Mouse (Mus musculus) cerebellum, adult 11 months (tissue): Measurements from ENCODE around the gene Dnaja3.

Experiments used
- DNase-seq: peaks from one replicate; pipeline ENCODE4 v3.0.0; 2022

Dnaja3 gene

GRCm38 (mm10) chr16:4639831-4640237 lies at the start of gene Dnaja3, which contains the start of gene Vasn:
Gene Dnaja3 (plus strand): TSS chr16:4639989.
Gene Vasn (plus strand): TSS chr16:4639941.
- no peak for DNase-seq

- DNase-seq, result no peak
Measured at GRCm38 (mm10) chr16:4590236-4590635, 49.6 kb upstream of the Dnaja3 start.

- DNase-seq, result peak; percentile 48
Measured at GRCm38 (mm10) chr16:4592909-4593875, 46.6 kb upstream of the Dnaja3 start.

- DNase-seq, result peak; percentile 49
Measured at GRCm38 (mm10) chr16:4593971-4594813, 45.6 kb upstream of the Dnaja3 start, which contains the start of gene Glis2. Gene Glis2 (plus strand): TSS chr16:4594713.

GRCm38 (mm10) chr16:4594814-4595526 lies 44.8 kb upstream of the Dnaja3 start:
- no peak for DNase-seq

GRCm38 (mm10) chr16:4595527-4595963 lies 44.2 kb upstream of the Dnaja3 start:
- peak; percentile 60 for DNase-seq

- DNase-seq, result no peak
Measured at GRCm38 (mm10) chr16:4596141-4596728, 43.6 kb upstream of the Dnaja3 start.

GRCm38 (mm10) chr16:4596836-4597235 lies 43.0 kb upstream of the Dnaja3 start:
- no peak for DNase-seq

GRCm38 (mm10) chr16:4597296-4597695 lies 42.5 kb upstream of the Dnaja3 start:
- DNase-seq, result no peak

- DNase-seq, result no peak
Measured at GRCm38 (mm10) chr16:4598041-4598440, 41.7 kb upstream of the Dnaja3 start.

GRCm38 (mm10) chr16:4598891-4599543 lies 40.8 kb upstream of the Dnaja3 start:
- DNase-seq, result no peak

GRCm38 (mm10) chr16:4599616-4600015 lies 40.2 kb upstream of the Dnaja3 start:
- DNase-seq, result no peak

- DNase-seq, result no peak
Measured at GRCm38 (mm10) chr16:4600701-4601310, 39.0 kb upstream of the Dnaja3 start.

GRCm38 (mm10) chr16:4602189-4602588 lies 37.6 kb upstream of the Dnaja3 start:
- DNase-seq, result no peak

- DNase-seq, result no peak
Measured at GRCm38 (mm10) chr16:4602766-4603452, 36.9 kb upstream of the Dnaja3 start.

GRCm38 (mm10) chr16:4603453-4603837 lies 36.3 kb upstream of the Dnaja3 start:
- DNase-seq, result no peak

- no peak for DNase-seq
Measured at GRCm38 (mm10) chr16:4604293-4604837, 35.4 kb upstream of the Dnaja3 start.

- no peak for DNase-seq
Measured at GRCm38 (mm10) chr16:4605514-4606131, 34.2 kb upstream of the Dnaja3 start.

GRCm38 (mm10) chr16:4606431-4607084 lies 33.2 kb upstream of the Dnaja3 start:
- no peak for DNase-seq
